Mouse (Mus musculus): ENCODE results near the gene A130010J15Rik.

The A130010J15Rik gene

DNA sequence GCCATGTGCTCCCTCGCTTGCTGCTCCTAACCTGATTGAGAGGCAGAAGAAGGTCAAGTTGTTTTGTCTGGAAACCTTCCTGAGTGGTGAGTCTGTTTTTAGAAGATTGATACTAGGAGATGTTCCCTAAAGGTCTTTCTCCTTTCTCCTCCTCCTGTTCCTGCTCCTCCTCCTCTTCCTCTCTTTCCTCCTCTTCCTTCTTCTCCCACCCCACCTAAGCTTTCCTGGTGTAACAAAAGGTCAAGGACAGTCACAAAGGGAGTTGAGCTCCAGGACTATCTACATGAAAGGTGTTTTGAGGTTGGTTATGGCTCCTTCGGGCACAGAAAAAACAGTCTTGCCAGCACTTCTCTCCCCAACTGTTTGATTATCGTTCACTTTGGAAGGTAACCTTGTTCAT is at the start of gene A130010J15Rik:
A130010J15Rik (plus strand) TSS at position 301 of the 400 bp plus-strand sequence.
- no peak for DNase-seq

DNA sequence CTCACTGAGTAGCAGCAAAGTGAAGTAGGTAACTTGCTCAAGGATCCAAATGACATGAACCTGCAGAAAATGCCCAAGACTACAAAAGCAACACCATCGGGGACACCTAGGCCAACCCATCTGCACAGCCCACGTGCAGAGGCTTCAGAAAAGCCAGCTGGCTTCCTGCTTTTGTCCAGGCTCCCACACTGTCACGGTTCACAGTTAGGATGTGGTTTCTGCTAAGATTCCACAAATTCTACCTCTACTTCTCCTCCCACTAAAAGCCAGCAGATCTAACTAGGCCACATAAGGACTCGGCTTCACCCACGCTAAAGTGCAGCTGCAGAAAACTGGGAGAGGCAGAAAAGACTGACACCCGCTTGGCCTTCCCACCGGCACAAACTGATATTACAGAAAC is 45.1 kb upstream of the A130010J15Rik start:
- no peak for DNase-seq

GRCm38 (mm10) chr1:193123290-193123689 is 44.6 kb upstream of the A130010J15Rik start:
- no peak for DNase-seq

- DNase-seq, result no peak
Measured at GRCm38 (mm10) chr1:193125835-193126234, 42.0 kb upstream of the A130010J15Rik start.

GRCm38 (mm10) chr1:193128055-193128454 is 39.8 kb upstream of the A130010J15Rik start:
- no peak for DNase-seq

- DNase-seq, result no peak
Measured at GRCm38 (mm10) chr1:193129321-193129720, 38.5 kb upstream of the A130010J15Rik start.

GRCm38 (mm10) chr1:193129786-193130455 is 37.9 kb upstream of the A130010J15Rik start, which contains the start of gene Diexf:
TSS of gene Diexf (minus strand) at chr1:193130272.
- peak; percentile 91 to 95 for DNase-seq

DNA sequence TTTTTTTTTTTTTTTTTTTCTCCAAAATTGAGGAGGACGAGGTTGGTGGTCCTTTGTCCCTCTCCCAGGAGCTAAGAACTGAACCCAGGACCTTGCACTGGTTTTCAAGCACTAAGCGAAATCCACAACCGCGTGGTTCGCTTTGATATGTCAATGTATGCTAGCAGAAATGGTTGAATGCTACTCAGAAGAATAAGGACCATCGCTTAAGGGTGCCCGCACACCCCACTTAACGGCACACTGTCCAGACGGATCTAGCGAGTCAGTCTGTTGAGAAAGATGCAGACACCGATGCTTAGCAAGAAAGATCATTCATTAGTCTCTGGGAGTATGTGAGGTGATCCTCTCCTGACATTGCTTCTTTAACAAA is 37.4 kb upstream of the A130010J15Rik start:
- DNase-seq, result no peak

GRCm38 (mm10) chr1:193130839-193131238 is 37.0 kb upstream of the A130010J15Rik start:
- no peak for DNase-seq

DNA sequence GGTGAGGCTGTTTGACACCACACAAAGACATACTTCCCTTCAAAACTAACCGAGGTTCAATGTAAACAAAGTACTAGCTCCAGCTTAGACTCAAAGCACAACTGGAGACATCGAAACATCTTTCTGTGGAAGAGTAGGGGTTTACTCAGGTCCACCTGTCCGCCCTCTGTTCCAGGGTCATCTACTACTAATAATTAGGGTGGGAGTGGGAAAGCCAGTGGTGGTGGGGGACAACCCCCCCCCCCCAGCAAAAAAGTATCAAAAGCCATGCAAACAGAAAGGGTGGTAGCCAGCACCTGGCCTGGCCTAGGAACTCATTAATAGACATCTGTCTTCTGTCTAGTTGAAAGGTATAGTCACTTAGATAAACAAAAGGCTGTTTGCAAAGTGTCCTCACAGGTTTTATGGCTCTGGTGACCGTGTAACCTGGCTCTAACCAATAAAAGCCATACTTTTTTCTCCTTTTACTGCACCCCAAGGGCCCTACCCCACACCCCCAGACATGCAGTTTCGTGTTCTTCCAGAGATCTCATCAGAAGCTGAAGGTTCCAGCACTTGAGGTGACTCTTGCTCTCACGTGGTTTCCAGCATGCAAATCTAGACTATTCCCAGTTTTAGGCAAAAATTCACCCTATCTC is 36.4 kb upstream of the A130010J15Rik start:
- DNase-seq, result no peak

- DNase-seq, result no peak
Measured at GRCm38 (mm10) chr1:193132385-193132784, 35.5 kb upstream of the A130010J15Rik start.

DNA sequence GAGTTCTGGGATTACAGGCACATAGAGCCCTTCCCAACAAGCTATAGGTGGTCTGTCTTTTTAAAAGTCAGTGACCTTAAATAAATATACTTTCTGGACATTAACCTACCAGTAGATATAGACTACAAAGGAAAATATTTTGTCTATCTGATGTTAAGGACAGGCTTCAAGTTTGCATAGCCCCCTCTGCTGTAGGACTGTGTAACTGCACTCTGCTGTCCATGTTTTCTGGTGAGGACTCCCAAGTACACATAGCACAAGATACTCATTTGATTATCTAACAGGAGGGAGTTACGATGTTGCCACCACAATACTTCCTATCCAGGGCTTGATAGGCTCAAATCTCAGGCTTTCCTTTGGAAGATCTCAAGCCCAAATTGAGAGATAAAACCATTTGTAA is 34.1 kb upstream of the A130010J15Rik start:
- no peak for DNase-seq

DNA sequence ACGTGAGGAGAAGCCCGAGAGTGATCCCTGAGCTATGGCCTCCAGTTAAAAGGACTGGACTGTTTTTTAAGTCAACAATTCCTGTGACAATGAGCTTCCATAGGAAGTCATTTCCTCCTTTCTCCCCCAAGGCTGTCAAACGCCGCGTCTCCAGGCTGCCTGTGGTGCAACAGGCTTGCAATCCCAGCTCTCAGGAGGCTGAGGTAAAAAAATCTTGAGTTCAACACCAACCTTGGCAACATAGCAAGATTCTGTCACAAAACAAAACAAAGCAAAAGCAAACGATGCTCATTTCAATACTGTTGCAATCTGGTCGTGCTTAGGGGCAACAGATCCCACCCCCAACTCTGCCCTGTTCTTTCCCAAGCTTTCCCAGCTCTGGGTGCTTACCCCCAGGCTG is 29.8 kb upstream of the A130010J15Rik start:
- no peak for DNase-seq

GRCm38 (mm10) chr1:193138669-193139068 is 29.2 kb upstream of the A130010J15Rik start:
- DNase-seq, result no peak

DNA sequence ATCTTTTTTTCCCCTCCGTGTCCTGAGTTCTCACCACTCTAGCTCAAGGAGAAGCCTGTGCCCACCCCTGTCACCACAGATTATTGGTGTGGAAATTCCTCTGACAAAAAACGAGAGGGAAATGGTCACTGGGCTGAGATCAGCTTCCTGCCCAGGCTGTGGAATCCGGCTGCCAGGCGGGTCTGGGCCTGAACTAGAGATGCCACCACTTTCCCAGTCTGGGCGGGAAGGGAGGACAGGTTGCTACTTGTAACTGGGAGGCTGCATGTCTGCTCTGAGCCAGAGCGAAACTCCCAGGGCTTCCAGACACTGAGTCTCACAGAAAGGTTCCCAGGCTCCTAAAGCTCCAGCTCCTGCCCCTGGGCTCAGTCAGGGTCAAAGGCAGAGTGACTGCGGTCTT is 26.7 kb upstream of the A130010J15Rik start:
- DNase-seq, result no peak

DNA sequence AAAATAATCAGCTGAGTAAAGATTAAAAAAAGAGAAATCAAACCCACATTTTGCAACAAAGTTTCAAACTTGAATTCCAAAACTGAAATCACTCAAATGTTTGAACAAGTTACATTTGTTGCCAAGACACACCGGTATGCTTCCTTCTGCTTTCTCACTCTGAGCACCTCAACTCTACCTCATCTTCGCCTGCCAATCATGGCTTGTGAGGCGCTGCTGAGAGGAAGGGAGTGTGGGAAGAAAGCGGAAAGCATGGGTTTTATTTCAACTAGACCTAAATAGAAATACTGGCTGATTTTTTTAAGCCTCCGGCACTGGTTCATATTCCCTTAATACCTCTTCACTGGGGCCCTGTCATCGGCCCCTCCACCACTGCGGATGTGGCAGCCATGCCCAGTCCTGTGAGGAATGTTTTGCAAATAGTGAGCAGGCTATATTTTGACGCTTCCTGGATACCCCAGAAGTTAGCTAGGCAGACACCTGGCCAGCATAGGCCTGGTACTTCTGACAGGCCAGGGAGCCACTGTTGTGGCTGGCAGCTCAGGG is 25.3 kb upstream of the A130010J15Rik start:
- DNase-seq, result no peak

- DNase-seq, result no peak
Measured at GRCm38 (mm10) chr1:193144516-193144915, 23.3 kb upstream of the A130010J15Rik start.

DNA sequence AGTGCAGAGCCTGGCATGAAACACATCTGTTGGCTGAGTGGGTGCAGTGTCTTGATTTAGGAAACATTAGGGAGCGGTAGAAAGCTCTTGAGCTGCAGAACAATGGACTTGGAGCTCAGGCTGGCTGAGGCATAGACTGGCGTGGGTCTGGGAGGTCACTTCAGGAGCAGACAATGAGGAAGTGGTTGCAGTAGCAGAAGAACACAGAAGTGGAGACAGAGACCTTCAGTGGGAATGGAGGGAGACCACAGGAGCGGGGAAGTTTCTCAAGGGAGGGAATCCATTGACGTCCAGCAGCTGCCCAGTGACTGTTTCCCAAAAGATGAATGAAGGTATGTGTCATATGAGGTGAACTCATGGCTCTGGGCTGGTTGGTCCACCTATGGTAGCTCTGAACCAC is 22.7 kb upstream of the A130010J15Rik start:
- DNase-seq, result no peak

GRCm38 (mm10) chr1:193146416-193146815 is 21.4 kb upstream of the A130010J15Rik start:
- DNase-seq, result no peak

DNA sequence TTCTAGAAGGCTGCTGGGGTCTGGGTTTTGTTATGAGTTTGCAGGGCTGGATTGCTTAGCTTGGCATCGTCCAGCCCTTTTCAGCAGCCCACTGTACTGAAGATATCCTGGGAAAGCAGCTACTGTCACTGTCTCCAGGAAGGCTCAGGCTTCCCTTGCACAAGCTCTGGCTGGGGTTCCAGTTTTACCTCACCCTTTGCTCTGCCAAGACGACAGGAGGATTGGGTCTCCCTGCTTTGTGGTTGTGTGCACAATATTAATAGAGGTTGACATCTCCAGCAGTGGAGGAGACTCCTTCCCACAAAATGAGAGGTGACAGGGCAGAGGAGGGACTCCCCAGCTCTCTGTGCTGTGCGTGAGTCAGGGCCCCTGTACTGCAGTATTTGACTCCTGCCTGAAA is 18.6 kb upstream of the A130010J15Rik start:
- no peak for DNase-seq

DNA sequence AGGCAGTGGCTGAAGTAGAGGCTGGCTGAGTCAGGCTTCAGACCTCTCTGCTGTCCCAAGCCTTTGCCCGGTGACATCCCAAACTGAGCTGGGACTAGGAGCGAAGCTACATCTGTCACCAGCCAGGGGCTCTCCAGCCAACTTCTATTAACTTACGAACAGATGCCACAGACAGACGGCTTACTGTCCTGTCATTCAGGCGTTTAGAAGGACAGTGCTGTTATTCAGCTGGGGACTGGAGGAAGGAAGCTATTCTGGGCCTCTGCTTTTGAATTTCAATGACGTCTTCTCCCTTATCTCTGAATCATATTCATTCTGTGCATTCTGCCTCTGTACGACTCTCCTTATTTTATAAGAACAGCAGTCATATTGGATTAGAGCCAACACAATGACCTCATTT is 16.7 kb upstream of the A130010J15Rik start:
- DNase-seq, result no peak

DNA sequence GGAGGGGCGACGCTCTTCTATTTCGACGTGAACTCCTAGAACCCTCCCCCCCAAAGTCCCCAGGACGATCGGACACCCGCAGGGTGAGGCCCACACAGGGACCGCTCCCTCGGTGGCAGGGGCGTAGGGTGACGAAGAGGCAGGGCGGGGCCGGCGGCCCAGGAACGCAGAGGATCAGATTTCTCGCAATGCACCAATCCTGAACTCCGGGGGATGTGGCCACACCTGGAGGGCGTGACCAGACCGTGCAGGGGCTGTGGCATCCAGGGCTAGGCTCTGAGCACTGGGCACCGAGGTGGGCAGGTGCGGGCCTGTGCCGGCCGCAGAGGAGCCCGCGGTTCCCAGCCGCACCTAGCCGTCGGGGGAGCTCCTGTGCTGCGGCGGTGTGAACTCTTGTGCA is 15.0 kb upstream of the A130010J15Rik start, which contains the start of gene Irf6:
Irf6 (plus strand) TSS at position 240 of the 400 bp plus-strand sequence.
- peak; percentile 21 to 23 for DNase-seq

DNA sequence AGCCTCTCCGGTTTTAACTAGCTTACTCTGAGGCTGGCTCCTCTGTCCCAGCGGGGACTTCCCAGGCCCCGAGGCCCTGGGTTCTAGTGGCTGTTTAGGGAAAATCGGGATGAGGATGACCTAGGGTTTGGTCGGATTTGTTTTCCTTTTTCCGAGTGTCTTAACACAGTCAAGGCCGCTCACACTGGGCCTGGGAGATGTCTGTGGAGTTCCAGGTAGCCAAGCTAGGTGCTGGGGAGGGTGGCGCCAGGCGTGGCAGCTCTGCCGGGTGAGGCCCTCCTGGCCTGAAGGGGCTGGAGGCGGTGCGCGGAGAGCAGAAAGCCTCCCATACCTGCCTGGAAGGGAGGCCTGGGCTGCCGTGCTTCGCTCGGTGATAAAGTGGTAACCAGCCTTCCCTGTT is 14.3 kb upstream of the A130010J15Rik start:
- DNase-seq, result no peak
